Mouse (Mus musculus): Measurements from ENCODE around the gene Gm1123. TPM values are rescaled to one million over a fixed set of nuclear protein-coding genes. Genes with fewer than 3 reads are reported as not detected.

Gm1123 gene
- total and polyA plus RNA-seq, 3 experiments: not detected

GRCm38 (mm10) chr9:99044761-99045160 lies 9.2 kb upstream of the Gm1123 start:
- no peak for DNase-seq
- no peaks in the 10 kb centered on the region for H3K27me3 ChIP-seq (ENCODE audit: control insufficient read depth, insufficient read depth, low read length)
- peaks cover 1% of the 10 kb centered on the region for H3K4me1 ChIP-seq (ENCODE audit: control insufficient read depth, insufficient read depth, low read length)
- peaks cover 6% of the 10 kb centered on the region; the same call in 1 of the 2 replicates for H3K36me3 ChIP-seq (ENCODE audit: control insufficient read depth, insufficient read depth, low read length)
- H3K9ac ChIP-seq (ENCODE audit: low read depth, low read length): no peak overlapping the region
- H3K4me3 ChIP-seq: no peak overlapping the region
- no peak overlapping the region for H3K27ac ChIP-seq
- 89% methylated on average over 8 of the region's 8 CpGs for WGBS
- no peak for TF ChIP-seq POLR2A (IDR thresholded peaks at IDR 0.05; ENCODE audit: insufficient read depth, low read depth, low read length)
- no peak for TF ChIP-seq CTCF (IDR thresholded peaks at IDR 0.05)
- TF ChIP-seq EP300 (IDR thresholded peaks at IDR 0.05; ENCODE audit: insufficient read depth, low read depth, low read length): no peak
- intact Hi-C loops (cut with DNase I): no loop called here
- H3K79me2 ChIP-seq (replicated peaks; ENCODE audit: control insufficient read depth, insufficient read depth, low read length): no peaks in the 10 kb centered on the region

GRCm38 (mm10) chr9:99042641-99043040 lies 7.1 kb upstream of the Gm1123 start:
- intact Hi-C loops (cut with DNase I): no loop called here
- H3K27ac ChIP-seq: no peak overlapping the region
- WGBS: 91% methylated on average over 4 of the region's 4 CpGs
- H3K27me3 ChIP-seq (ENCODE audit: control insufficient read depth, insufficient read depth, low read length): no peaks in the 10 kb centered on the region
- TF ChIP-seq POLR2A (IDR thresholded peaks at IDR 0.05; ENCODE audit: insufficient read depth, low read depth, low read length): no peak
- TF ChIP-seq CTCF (IDR thresholded peaks at IDR 0.05): no peak
- TF ChIP-seq EP300 (IDR thresholded peaks at IDR 0.05; ENCODE audit: insufficient read depth, low read depth, low read length): no peak
- H3K36me3 ChIP-seq (ENCODE audit: control insufficient read depth, insufficient read depth, low read length): no peaks in the 10 kb centered on the region
- DNase-seq: no peak
- no peak overlapping the region for H3K4me3 ChIP-seq
- no peaks in the 10 kb centered on the region for H3K4me1 ChIP-seq (ENCODE audit: control insufficient read depth, insufficient read depth, low read length)
- no peaks in the 10 kb centered on the region for H3K79me2 ChIP-seq (replicated peaks; ENCODE audit: control insufficient read depth, insufficient read depth, low read length)
- H3K9ac ChIP-seq (ENCODE audit: low read depth, low read length): no peak overlapping the region

GRCm38 (mm10) chr9:99041994-99042393 lies 6.5 kb upstream of the Gm1123 start:
- Histone ChIP-seq H3K4me1 (ENCODE audit: control insufficient read depth, insufficient read depth, low read length) (no peaks in the 10 kb centered on the region), H3K27ac (no peak overlapping the region), H3K36me3 (ENCODE audit: control insufficient read depth, insufficient read depth, low read length) (no peaks in the 10 kb centered on the region), H3K4me3 (no peak overlapping the region), H3K9ac (ENCODE audit: low read depth, low read length) (no peak overlapping the region), H3K79me2 (replicated peaks; ENCODE audit: control insufficient read depth, insufficient read depth, low read length) (no peaks in the 10 kb centered on the region), H3K27me3 (ENCODE audit: control insufficient read depth, insufficient read depth, low read length) (no peaks in the 10 kb centered on the region)
- DNase-seq: no peak
- no peak for TF ChIP-seq POLR2A (IDR thresholded peaks at IDR 0.05; ENCODE audit: insufficient read depth, low read depth, low read length)
- no peak for TF ChIP-seq EP300 (IDR thresholded peaks at IDR 0.05; ENCODE audit: insufficient read depth, low read depth, low read length)
- TF ChIP-seq CTCF (IDR thresholded peaks at IDR 0.05): no peak
- WGBS: 84% methylated on average over 9 of the region's 9 CpGs
- intact Hi-C loops (cut with DNase I): no loop called here

- Histone ChIP-seq H3K4me1 (ENCODE audit: control insufficient read depth, insufficient read depth, low read length) (peaks cover 2% of the 10 kb centered on the region; the same call in 1 of the 2 replicates), H3K36me3 (ENCODE audit: control insufficient read depth, insufficient read depth, low read length) (no peaks in the 10 kb centered on the region), H3K27ac (no peak overlapping the region), H3K79me2 (replicated peaks; ENCODE audit: control insufficient read depth, insufficient read depth, low read length) (no peaks in the 10 kb centered on the region), H3K27me3 (ENCODE audit: control insufficient read depth, insufficient read depth, low read length) (no peaks in the 10 kb centered on the region), H3K9ac (ENCODE audit: low read depth, low read length) (no peak overlapping the region), H3K4me3 (no peak overlapping the region)
- TF ChIP-seq EP300 (IDR thresholded peaks at IDR 0.05; ENCODE audit: insufficient read depth, low read depth, low read length) (no peak), POLR2A (IDR thresholded peaks at IDR 0.05; ENCODE audit: insufficient read depth, low read depth, low read length) (no peak), CTCF (IDR thresholded peaks at IDR 0.05) (no peak)
- WGBS: 81% methylated on average over 8 of the region's 8 CpGs
- intact Hi-C loops (cut with DNase I): no loop called here
- no peak for DNase-seq
These were observed 1.4 kb downstream of the Gm1123 start for GRCm38 (mm10) chr9:99034111-99034510.

- Histone ChIP-seq H3K9ac (ENCODE audit: low read depth, low read length) (no peak overlapping the region), H3K79me2 (replicated peaks; ENCODE audit: control insufficient read depth, insufficient read depth, low read length) (no peaks in the 10 kb centered on the region), H3K4me3 (no peak overlapping the region), H3K27ac (no peak overlapping the region), H3K36me3 (ENCODE audit: control insufficient read depth, insufficient read depth, low read length) (no peaks in the 10 kb centered on the region), H3K4me1 (ENCODE audit: control insufficient read depth, insufficient read depth, low read length) (peaks cover 2% of the 10 kb centered on the region; the same call in 1 of the 2 replicates), H3K27me3 (ENCODE audit: control insufficient read depth, insufficient read depth, low read length) (no peaks in the 10 kb centered on the region)
- DNase-seq: no peak
- intact Hi-C loops (cut with DNase I): no loop called here
- WGBS: 34% methylated on average over 8 of the region's 8 CpGs
- TF ChIP-seq POLR2A (IDR thresholded peaks at IDR 0.05; ENCODE audit: insufficient read depth, low read depth, low read length) (no peak), EP300 (IDR thresholded peaks at IDR 0.05; ENCODE audit: insufficient read depth, low read depth, low read length) (no peak)
These were observed 3.5 kb downstream of the Gm1123 start for GRCm38 (mm10) chr9:99032031-99032430.

- no peaks in the 10 kb centered on the region for H3K27me3 ChIP-seq (ENCODE audit: control insufficient read depth, insufficient read depth, low read length)
- H3K9ac ChIP-seq (ENCODE audit: low read depth, low read length): no peak overlapping the region
- no peaks in the 10 kb centered on the region for H3K36me3 ChIP-seq (ENCODE audit: control insufficient read depth, insufficient read depth, low read length)
- H3K4me1 ChIP-seq (ENCODE audit: control insufficient read depth, insufficient read depth, low read length): no peaks in the 10 kb centered on the region
- H3K27ac ChIP-seq: no peak overlapping the region
- 83% methylated on average over 4 of the region's 4 CpGs for WGBS
- TF ChIP-seq POLR2A (IDR thresholded peaks at IDR 0.05; ENCODE audit: insufficient read depth, low read depth, low read length) (no peak), EP300 (IDR thresholded peaks at IDR 0.05; ENCODE audit: insufficient read depth, low read depth, low read length) (no peak), CTCF (IDR thresholded peaks at IDR 0.05) (no peak)
- no peaks in the 10 kb centered on the region for H3K79me2 ChIP-seq (replicated peaks; ENCODE audit: control insufficient read depth, insufficient read depth, low read length)
- DNase-seq: no peak
- H3K4me3 ChIP-seq: no peak overlapping the region
- intact Hi-C loops (cut with DNase I): no loop called here
These were observed 13.8 kb downstream of the Gm1123 start for GRCm38 (mm10) chr9:99021751-99022150.

Measured in heart, adult 2 months (tissue).